Mouse (Mus musculus) naive thymus-derived CD4-positive, alpha-beta T cell, adult 5 months (primary cell): ENCODE results near the gene Xrcc5. TPM values are rescaled to one million over a fixed set of nuclear protein-coding genes. Genes with fewer than 3 reads are reported as not detected.

Source experiments
- polyA plus RNA-seq: library from polyadenylated mRNA; unstranded; fragments of 100-300 nt; shearing (Covaris generic); gene quantifications from one replicate; pipeline ENCODE4 v1.2.1, GENCODE M21; 2017

Xrcc5 gene
- polyA plus RNA-seq, result 25.2 TPM

DNA sequence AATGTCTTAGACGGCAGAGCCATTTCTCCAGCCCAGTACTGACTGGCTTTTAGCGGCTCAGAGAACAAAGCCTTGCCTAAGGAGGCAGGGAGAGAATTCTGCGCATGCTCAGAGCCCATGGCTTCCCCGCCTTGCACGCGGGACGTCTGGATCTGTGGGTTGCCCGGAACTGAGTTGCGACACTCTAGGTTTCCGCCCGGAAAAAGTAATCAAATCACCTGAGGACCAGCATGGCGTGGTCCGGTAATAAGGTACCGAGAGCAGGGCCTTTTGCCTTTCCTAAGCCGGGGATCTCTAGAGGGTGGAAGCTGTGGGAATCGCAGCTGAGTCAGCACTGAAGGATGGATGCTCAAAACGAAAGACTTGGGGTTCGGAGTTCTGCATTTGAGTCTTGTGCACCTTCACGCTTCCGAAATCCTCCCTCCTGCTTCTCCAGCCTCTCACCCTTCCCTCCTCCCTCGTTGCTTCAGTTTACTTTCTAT is at the start of gene Xrcc5:
Gene Xrcc5, plus strand, starts transcription at position 105 of the 482 bp plus-strand sequence.

DNA sequence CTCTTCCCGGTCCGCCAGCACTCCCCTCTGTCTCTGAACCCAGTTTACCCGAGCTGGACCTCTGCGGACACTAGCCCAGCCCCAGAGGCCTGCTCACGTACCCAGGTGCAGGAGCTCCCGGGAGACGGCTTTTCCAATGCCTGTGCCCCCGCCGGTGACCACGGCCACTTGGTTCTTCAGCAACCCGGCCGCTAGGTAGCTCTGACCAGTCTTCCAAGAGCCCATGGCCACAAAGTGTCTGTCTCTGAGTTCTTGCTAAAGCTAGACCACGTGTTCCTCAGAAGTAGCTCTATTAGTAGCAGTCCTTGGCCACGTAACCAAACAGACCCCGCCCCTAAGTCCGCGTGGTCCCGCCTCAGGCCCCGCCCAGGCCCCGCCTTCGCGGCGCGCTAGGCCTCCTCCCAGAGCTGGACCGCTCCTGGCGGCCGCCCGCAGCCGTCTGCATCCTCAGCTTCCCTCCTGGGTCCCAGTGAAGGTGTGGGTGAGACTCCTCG is 23.2 kb upstream of the Xrcc5 start, which contains the start of the genes Pecr and Tmem169:
Gene Pecr, minus strand, starts transcription at position 323 of the 494 bp plus-strand sequence.
Gene Tmem169, plus strand, starts transcription at position 378 of the 494 bp plus-strand sequence.

Other genes starting within 250 kb of the Xrcc5 start
- not detected for gene Mreg, start 95.1 kb upstream of the Xrcc5 start, polyA plus RNA-seq
- gene Pecr, start 23.1 kb upstream of the Xrcc5 start, polyA plus RNA-seq, result 4.4 TPM
- not detected for gene Tmem169, start 23.1 kb upstream of the Xrcc5 start, polyA plus RNA-seq
- not detected for gene March4, start 229.5 kb downstream of the Xrcc5 start, polyA plus RNA-seq